Mouse (Mus musculus): ENCODE results near the gene 9330182L06Rik.

9330182L06Rik gene

GRCm38 (mm10) chr5:9265586-9266279 is at the start of gene 9330182L06Rik:
TSS of gene 9330182L06Rik (plus strand) at chr5:9266118.
- DNase-seq, result peak; percentile 92 to 96

- DNase-seq, result no peak
These were observed 38.4 kb upstream of the 9330182L06Rik start for GRCm38 (mm10) chr5:9227456-9228008.

DNA sequence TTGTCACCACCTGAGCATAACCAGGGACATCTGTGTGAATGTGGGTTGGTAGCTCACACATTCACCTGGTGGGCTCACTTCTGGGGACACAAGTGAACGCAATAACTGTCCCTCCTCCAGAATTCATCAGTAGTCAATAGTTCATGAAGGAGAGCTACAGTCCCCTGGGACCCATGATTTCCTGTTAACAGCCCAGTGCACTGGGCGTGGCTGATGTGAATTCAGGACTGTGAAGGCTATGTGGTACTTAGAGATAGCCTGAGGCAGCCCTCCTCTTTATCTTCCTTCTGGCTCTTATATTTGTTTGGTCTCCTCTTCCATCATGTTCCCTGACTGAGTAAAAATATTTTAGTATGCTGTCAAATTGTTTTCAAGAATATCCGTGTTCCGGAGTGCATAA is 1.6 kb upstream of the 9330182L06Rik start:
- DNase-seq, result no peak

DNA sequence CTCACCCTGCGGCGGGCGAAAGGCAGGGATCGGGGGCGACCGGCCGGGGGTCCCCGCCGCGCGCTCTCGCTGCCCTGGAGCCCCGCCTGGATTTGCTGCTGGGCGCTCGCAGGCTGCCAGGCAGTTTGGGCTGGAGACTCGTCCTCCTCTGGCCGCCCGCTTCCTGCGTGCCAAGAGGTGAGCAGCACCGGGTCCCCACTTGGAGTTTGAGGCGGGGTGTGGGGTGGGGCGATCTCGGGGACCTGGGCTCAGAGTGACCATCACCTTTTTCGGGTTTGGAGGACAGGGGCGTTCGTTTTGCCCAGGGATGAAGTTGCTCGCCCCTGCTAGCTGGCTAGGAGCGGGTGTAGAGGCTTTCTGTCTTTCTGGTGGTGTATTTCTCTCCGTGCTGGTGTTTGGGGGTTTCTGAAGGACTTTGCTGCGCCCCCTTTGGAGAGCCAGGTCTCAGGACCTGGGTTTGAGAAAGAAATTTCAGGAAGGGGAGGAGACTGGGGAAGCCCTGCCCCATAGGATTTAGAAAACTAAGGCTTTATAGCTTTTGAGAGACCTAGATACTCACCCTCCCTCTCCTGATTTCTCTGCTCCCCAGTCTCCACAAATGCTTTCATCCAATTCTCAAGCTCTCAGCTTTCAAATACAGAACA is 484 bp downstream of the 9330182L06Rik start:
- no peak for DNase-seq

DNA sequence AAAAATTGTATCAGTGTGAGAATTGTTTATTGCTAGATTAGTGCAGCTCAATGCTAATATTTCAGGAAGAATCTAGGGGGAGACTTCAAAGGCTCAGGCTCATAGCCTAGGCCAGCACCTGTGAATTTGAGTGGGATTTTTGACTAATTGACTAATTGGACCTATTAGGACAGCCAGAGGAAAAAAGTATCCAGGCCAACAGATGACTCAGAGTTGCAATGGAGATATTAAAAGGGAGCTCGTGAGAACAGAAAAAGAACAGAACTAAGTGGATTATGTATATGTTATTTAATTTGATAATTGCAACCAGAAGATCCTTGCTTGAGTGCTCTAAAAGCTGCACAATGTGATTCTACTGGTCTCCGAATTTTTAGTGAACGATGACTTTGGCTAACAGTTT is 3.7 kb downstream of the 9330182L06Rik start:
- no peak for DNase-seq

- no peak for DNase-seq
These were observed 7.1 kb downstream of the 9330182L06Rik start for GRCm38 (mm10) chr5:9272976-9273375.

DNA sequence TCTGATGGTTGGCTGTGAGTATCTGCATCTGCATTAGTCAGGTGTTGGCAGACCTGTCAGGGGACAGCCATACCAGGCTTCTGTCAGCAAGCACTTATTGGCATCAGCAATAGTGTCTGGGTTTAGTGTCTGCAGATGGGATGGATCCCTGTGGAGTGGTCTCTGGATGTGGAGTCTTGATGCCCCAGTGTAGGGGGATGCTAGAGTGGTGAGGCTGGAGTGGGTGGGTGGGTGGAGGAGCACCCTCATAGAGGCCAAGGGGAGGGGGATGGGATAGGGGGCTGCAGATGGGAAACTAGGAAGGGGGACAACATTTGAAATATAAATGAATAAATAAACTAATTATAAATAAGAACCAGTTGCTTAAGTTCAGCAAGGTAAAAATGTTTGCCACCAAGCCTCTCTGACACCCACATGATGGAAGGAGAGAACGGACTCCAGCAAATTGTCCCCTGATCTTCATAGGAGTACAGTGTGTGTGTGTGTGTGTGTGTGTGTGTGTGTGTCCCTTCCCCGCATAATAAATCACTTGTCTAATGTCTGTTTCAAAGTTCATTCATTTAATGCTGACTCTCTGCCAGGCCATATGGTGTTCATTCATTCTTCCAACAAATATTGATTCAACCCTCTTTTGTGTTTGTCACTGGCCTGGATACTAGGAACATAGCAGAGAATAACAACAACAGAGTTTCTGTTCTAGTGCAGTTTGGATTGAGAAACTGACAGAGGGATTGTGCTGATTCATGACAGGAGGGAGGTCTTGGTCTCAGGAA is 30.0 kb downstream of the 9330182L06Rik start:
- peak in 1 of 2 experiments; percentile 13 for DNase-seq

DNA sequence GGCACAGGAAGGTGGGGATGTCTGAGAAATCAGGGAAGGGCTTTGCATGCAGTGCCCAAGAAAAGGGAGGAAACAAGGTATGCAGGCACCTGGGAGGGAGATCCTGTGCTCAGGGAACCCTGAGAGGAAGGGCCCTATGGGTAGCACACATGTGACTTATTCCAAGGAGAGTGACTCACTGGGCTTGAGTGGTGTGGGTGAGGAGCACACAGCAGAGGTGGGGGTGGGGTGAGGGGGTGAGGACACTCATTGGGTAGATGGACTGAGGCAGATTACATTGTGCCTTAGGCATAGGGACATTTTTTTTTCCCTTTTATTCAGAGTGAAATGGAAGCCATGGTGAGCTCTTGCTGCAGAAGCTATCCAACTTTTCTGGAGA is 30.6 kb downstream of the 9330182L06Rik start:
- no peak for DNase-seq

GRCm38 (mm10) chr5:9326863-9327262 is 60.9 kb downstream of the 9330182L06Rik start:
- no peak for DNase-seq

GRCm38 (mm10) chr5:9327528-9327927 is 61.6 kb downstream of the 9330182L06Rik start:
- DNase-seq, result no peak

DNA sequence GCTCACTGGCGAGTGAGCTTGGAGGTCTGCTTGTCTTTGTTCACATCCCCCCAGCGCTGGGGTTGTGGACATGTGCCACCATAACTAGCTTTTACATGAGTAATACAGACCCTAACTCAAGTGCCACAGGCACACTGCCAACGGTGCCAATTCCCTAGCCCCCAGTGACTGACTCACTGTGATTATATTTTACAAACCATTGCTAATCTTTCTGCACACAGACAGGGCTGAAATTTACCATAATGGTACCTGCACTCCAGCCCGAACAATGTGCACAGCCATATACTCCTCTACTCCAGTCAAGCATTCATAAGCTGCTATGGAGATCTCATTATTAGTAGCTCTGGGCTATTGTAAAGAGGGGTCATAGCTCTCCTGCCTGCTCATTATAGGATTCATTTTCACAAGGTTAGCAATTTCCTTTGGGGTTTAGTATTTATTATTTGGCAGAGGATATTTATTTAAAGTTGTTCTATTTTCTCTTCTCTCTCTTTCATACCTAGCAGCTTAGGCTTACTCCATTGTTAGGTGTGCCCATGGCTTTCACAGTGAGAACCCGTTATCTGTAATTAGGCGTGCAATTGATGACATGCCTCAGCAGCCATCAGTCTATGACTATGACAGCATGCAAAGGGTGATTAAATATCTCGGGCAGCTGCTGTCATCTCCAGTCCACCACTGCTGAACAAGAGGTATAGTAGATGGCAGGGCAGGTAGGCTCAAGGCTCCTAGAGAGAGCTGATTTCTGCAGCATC is 73.0 kb downstream of the 9330182L06Rik start:
- no peak for DNase-seq

GRCm38 (mm10) chr5:9339511-9340173 is 73.7 kb downstream of the 9330182L06Rik start:
- DNase-seq, result no peak

DNA sequence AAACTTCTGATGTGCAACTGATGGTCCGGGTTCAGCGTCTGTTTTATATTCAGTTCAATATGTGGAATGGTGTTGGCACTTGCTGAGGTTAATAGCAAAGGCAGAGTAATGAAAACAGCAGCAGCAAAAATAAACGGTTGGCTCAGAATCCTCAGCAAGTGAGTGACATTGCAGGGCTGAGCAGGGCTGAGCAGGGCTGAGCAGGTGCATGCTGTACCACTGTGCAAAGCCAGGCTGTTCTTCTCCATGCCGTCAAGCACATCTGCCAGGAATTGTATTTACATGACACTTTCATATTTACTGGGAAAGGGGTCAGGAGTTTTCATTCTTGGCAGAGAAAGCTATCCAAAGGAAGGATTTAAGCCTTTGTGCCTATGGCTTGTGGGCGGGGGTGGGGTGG is 78.7 kb downstream of the 9330182L06Rik start:
- DNase-seq, result peak; percentile 32 to 36

- DNase-seq, result peak; percentile 48 to 55
These were observed 79.2 kb downstream of the 9330182L06Rik start for GRCm38 (mm10) chr5:9345038-9345617.

GRCm38 (mm10) chr5:9345625-9346024 is 79.7 kb downstream of the 9330182L06Rik start:
- DNase-seq, result no peak

DNA sequence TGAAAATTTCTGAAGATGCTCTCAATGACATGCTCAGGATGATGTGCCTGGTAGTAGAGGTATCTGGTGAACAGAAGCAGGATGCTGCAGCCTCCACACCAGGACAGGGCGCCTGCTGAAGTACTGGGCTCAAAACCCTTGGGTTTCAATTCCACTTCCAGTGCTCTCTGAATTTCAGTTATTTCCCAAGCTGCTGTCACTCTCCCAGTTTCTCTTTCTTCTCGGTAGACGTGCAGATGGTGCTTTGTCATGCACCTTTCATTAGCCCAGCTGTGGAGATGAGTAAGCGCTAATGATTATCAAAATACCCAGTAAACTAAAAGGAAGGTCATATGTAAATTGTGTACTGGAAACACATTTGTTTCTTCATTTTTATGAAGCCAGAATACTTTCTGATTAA is 80.6 kb downstream of the 9330182L06Rik start:
- no peak for DNase-seq

GRCm38 (mm10) chr5:9352163-9352562 is 86.2 kb downstream of the 9330182L06Rik start:
- no peak for DNase-seq

DNA sequence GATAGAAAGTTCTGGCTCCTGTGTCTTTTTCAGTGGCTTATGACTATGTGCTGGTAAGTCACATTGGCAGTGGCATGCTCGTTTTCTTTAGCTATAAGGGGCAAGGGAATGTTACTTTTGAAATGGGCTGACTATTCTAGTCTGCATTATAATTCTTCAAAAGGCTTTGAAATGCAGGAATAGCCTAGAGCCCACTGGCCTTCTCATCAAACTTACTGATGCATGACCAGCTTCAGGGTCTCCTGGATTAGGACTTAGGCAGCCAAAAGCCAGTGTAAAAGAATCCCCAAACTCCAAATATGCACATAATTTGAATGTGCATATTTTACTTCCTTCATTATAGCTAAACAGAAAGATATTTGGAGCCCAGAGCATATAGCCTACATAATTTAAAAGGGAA is 86.7 kb downstream of the 9330182L06Rik start:
- no peak for DNase-seq

- DNase-seq, result no peak
These were observed 88.3 kb downstream of the 9330182L06Rik start for GRCm38 (mm10) chr5:9354257-9354656.

GRCm38 (mm10) chr5:9358076-9358475 is 92.2 kb downstream of the 9330182L06Rik start:
- no peak for DNase-seq

DNA sequence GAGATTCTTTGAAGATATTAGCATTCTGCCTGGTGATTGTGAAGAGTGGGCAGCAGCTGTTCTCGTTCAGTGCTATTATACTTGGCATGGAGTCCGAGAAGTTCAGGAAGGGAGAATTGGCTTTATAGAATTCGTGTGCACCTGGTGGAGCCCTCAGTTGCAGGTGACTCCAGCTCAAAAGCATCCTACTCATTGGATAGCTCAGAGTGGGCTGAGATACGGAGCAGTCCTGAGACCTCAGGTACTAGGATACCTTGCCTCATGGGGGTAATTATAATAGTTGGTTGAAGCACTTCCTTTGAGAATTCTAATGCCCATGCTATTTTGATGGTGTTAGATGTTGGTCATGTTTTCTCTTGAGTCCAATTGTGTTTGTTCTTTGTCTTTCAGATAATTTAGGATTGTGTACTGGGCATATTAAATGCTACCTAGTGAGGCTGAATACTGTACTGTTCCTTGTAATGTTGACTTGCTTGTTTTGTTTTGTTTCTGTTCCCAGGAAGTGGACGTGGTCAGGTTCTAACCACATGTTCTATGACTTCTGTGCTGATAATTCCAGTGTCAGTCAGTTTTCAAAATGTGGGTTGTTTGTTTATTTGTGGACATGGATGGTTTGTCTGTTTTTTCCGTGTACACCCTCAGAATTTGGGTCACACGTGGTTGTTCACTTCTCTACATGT is 96.2 kb downstream of the 9330182L06Rik start:
- DNase-seq, result no peak

Measured in cerebellum, postnatal 25 days (tissue).